Mouse (Mus musculus) neural tube, embryonic 14.5 days (tissue): ENCODE measurements at regions not wholly inside any gene's neighbourhood (a gene's known extent, or its start where the extent isn't known, plus 50 kb on each side); places are given as distances from the start of the nearest gene placed in this dataset.

Experiments used
- ATAC-seq: fragments of 200-750 bp; cut with Nextera tagmentation; 2 replicates; pipeline ENCODE4 v1.8.0; 2017; ENCODE audit warnings: low read depth, mild to moderate bottlenecking, moderate TSS enrichment, moderate library complexity
- H3K27ac ChIP-seq: fragments of 300-500 bp; sonication (generic); 2 replicates; pipeline ENCODE4 v1.5.1; 2014; ENCODE audit warnings: low read depth, mild to moderate bottlenecking, control low read depth, low read length, moderate library complexity, mixed read lengths
- H3K27me3 ChIP-seq: fragments of 300-500 bp; sonication (generic); 2 replicates; pipeline ENCODE4 v1.6.1; 2014; ENCODE audit warnings: low read length; ENCODE audit not compliant: control insufficient read depth, insufficient read depth
- H3K36me3 ChIP-seq: fragments of 300-500 bp; sonication (generic); 2 replicates; pipeline ENCODE4 v1.6.1; 2014; ENCODE audit warnings: low read length, mixed read lengths; ENCODE audit not compliant: control insufficient read depth, insufficient read depth
- H3K4me1 ChIP-seq: fragments of 300-500 bp; sonication (generic); 2 replicates; pipeline ENCODE4 v1.6.1; 2014; ENCODE audit warnings: low read length; ENCODE audit not compliant: control insufficient read depth, insufficient read depth
- H3K4me2 ChIP-seq: fragments of 300-500 bp; sonication (generic); 2 replicates; pipeline ENCODE4 v1.6.1; 2014; ENCODE audit warnings: mild to moderate bottlenecking, low read depth, low read length, control low read depth
- H3K4me3 ChIP-seq: fragments of 300-500 bp; sonication (generic); 2 replicates; pipeline ENCODE4 v1.5.1; 2014; ENCODE audit warnings: low read depth, low read length, control low read depth, mixed read lengths
- H3K9ac ChIP-seq: fragments of 300-500 bp; sonication (generic); replicated peaks from 2 replicates; pipeline ENCODE4 v1.6.1; 2014; ENCODE audit warnings: low read depth, mild to moderate bottlenecking, control low read depth, low read length, mixed read lengths
- H3K9me3 ChIP-seq: fragments of 300-500 bp; sonication (generic); 2 replicates; pipeline ENCODE4 v1.6.1; 2016; ENCODE audit warnings: low read length; ENCODE audit not compliant: control insufficient read depth
- WGBS: fragments of 180-500 bp; shearing (Covaris S2); extraction: QIAGEN DNeasy Blood & Tissue Kit; methylation state at CpG from one replicate; pipeline ENCODE4 v1.1.7; 2014; 5-methylcytosine and 5-hydroxymethylcytosine counted together

- Histone ChIP-seq H3K36me3 (no peaks in the 10 kb centered on the region), H3K4me1 (no peaks in the 10 kb centered on the region), H3K27me3 (no peaks in the 10 kb centered on the region), H3K4me2 (no peak overlapping the region), H3K9ac (no peak overlapping the region), H3K27ac (no peak overlapping the region), H3K9me3 (no peaks in the 10 kb centered on the region), H3K4me3 (no peak overlapping the region)
- WGBS = 97% methylated on average over 4 of the region's 4 CpGs
- no peak for ATAC-seq
Measured at GRCm38 (mm10) chr2:45196511-45196910, 79.3 kb upstream of the Zeb2 start.

GRCm38 (mm10) chr2:45194335-45194734 lies 77.1 kb upstream of the Zeb2 start:
- WGBS = 82% methylated on average over 7 of the region's 7 CpGs
- Histone ChIP-seq H3K9ac (no peak overlapping the region), H3K27ac (no peak overlapping the region), H3K27me3 (no peaks in the 10 kb centered on the region), H3K36me3 (no peaks in the 10 kb centered on the region), H3K4me1 (no peaks in the 10 kb centered on the region), H3K4me2 (no peak overlapping the region), H3K9me3 (no peaks in the 10 kb centered on the region), H3K4me3 (no peak overlapping the region)
- ATAC-seq = no peak

GRCm38 (mm10) chr2:45185621-45185999 lies 68.4 kb upstream of the Zeb2 start:
- no peak for ATAC-seq
- no peaks in the 10 kb centered on the region for H3K36me3 ChIP-seq
- no peak overlapping the region for H3K9ac ChIP-seq
- H3K27ac ChIP-seq = no peak overlapping the region
- H3K9me3 ChIP-seq = no peaks in the 10 kb centered on the region
- H3K4me1 ChIP-seq = peaks cover 10% of the 10 kb centered on the region; the same call in 1 of the 2 replicates
- no peak overlapping the region for H3K4me3 ChIP-seq
- H3K27me3 ChIP-seq = no peaks in the 10 kb centered on the region
- no peak overlapping the region for H3K4me2 ChIP-seq

- Histone ChIP-seq H3K4me1 (peaks cover 10% of the 10 kb centered on the region; the same call in 1 of the 2 replicates), H3K36me3 (no peaks in the 10 kb centered on the region), H3K9me3 (no peaks in the 10 kb centered on the region), H3K4me2 (peak overlapping the region; percentile 15), H3K4me3 (no peak overlapping the region; the same call in 1 of the 2 replicates), H3K27ac (no peak overlapping the region), H3K27me3 (no peaks in the 10 kb centered on the region), H3K9ac (no peak overlapping the region)
- WGBS = 5% methylated on average over 18 of the region's 18 CpGs
- ATAC-seq = 0 out of 2 replicates have a peak, but pooled peaks have one; percentile 17
Measured at GRCm38 (mm10) chr2:45184704-45185620, 67.8 kb upstream of the Zeb2 start.

GRCm38 (mm10) chr2:45184149-45184548 lies 67.0 kb upstream of the Zeb2 start:
- Histone ChIP-seq H3K9me3 (no peaks in the 10 kb centered on the region), H3K36me3 (no peaks in the 10 kb centered on the region), H3K27ac (no peak overlapping the region), H3K9ac (no peak overlapping the region), H3K4me1 (peaks cover 10% of the 10 kb centered on the region; the same call in 1 of the 2 replicates), H3K4me3 (no peak overlapping the region), H3K27me3 (no peaks in the 10 kb centered on the region), H3K4me2 (no peak overlapping the region)
- WGBS = 31% methylated on average over 6 of the region's 6 CpGs
- no peak for ATAC-seq

- H3K4me2 ChIP-seq = no peak overlapping the region
- no peaks in the 10 kb centered on the region for H3K36me3 ChIP-seq
- H3K9me3 ChIP-seq = no peaks in the 10 kb centered on the region
- no peak overlapping the region for H3K9ac ChIP-seq
- no peak overlapping the region for H3K27ac ChIP-seq
- no peak overlapping the region for H3K4me3 ChIP-seq
- no peak for ATAC-seq
- WGBS = 61% methylated on average over 1 of the region's 1 CpGs
- H3K4me1 ChIP-seq = peaks cover 10% of the 10 kb centered on the region; the same call in 1 of the 2 replicates
- H3K27me3 ChIP-seq = no peaks in the 10 kb centered on the region
Measured at GRCm38 (mm10) chr2:45182876-45183275, 65.7 kb upstream of the Zeb2 start.

GRCm38 (mm10) chr2:45181552-45181951 lies 64.4 kb upstream of the Zeb2 start:
- ATAC-seq = peak; percentile 69
- no peaks in the 10 kb centered on the region for H3K36me3 ChIP-seq
- H3K9ac ChIP-seq = no peak overlapping the region
- no peak overlapping the region; the same call in 1 of the 2 replicates for H3K4me2 ChIP-seq
- no peak overlapping the region for H3K4me3 ChIP-seq
- H3K27ac ChIP-seq = no peak overlapping the region
- H3K9me3 ChIP-seq = no peaks in the 10 kb centered on the region
- peaks cover 10% of the 10 kb centered on the region; the same call in 1 of the 2 replicates for H3K4me1 ChIP-seq
- H3K27me3 ChIP-seq = no peaks in the 10 kb centered on the region
- WGBS = 40% methylated on average over 7 of the region's 7 CpGs

- Histone ChIP-seq H3K27ac (no peak overlapping the region), H3K36me3 (no peaks in the 10 kb centered on the region), H3K9me3 (no peaks in the 10 kb centered on the region), H3K4me1 (peaks cover 6% of the 10 kb centered on the region; the same call in 1 of the 2 replicates), H3K4me3 (no peak overlapping the region), H3K9ac (no peak overlapping the region), H3K27me3 (no peaks in the 10 kb centered on the region), H3K4me2 (no peak overlapping the region)
- 98% methylated on average over 1 of the region's 1 CpGs for WGBS
- ATAC-seq = no peak
Measured at GRCm38 (mm10) chr2:45178849-45179453, 61.8 kb upstream of the Zeb2 start.

GRCm38 (mm10) chr2:45172382-45172781 lies 55.2 kb upstream of the Zeb2 start:
- 89% methylated on average over 8 of the region's 8 CpGs for WGBS
- H3K4me2 ChIP-seq = no peak overlapping the region

More at GRCm38 (mm10) chr2:45172382-45172781, 55.2 kb upstream of the Zeb2 start:
- Histone ChIP-seq H3K27ac (no peak overlapping the region), H3K9me3 (no peaks in the 10 kb centered on the region), H3K27me3 (no peaks in the 10 kb centered on the region), H3K9ac (no peak overlapping the region), H3K36me3 (no peaks in the 10 kb centered on the region), H3K4me3 (no peak overlapping the region), H3K4me1 (no peaks in the 10 kb centered on the region)
- no peak for ATAC-seq
